Mouse (Mus musculus) brain, adult 2 months (tissue): ENCODE results near the gene Arhgap21.
A peak's percentile ranks its signal among the peaks of the same experiment; 100 is the strongest.

Experiments
- DNase-seq: peaks from one replicate; pipeline ENCODE4 v3.0.0; 2011; ENCODE audit warnings: low read depth, low spot score

Gene Arhgap21

DNA sequence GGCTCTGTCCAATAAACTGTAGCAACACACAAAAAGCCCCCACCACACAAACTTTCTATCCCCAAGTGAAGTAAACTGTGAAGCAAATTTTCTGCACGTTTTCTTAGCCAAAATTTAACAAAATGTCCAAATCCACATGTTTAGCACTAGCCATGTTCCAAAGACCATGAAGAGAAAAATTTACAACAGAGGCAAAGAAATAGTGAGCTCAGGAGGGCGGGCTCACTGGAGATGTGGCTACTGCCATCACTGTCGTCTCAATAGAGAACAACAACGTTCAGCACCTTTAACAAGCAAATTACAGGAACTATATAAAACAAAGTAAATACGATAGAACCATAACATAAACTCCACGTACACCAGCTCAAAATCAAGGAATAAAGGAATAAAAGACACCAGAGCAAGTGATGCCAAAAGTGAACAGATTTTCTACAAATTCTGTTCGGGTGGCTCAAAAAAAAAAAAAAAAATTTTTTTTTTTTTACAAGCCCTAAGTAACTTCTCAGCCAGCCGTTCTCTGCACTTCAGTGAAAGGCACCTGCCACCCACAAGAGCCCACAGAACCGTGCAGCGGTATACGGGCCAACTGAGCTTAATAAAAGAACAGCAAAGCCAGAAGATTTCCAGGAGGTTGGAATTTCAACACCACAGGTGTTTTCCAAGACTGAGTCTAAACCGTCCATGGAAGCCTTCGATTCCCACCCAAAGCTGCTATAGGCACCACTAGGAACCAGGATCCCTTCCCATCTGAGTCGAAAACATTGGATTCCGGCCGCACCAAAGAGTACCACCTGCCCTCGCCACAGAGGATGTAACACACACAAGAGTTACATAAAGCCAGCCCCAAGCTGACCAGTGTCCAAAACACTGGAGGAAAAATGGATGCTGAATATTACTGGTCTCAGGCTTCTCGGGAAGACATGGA lies 2.2 kb downstream of the Arhgap21 start:
- peak; percentile 79 for DNase-seq

DNA sequence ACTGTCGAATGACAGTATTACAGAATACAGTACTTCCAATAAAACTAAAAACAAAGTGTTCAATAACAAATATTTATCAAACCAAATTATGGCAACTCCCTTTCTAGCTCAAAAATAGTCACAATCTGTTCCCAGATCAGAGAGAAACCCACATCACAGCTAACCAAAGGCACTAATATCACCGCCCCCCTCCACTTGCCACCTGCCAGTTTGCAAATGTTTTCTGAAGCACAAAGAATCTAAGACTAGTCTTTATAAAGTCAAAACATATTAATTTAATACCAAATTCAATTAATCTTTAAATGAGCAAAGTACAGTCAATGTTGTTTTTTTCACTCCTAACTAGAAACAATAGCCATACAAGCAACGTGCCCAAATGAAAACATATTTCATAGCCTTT lies 3.3 kb downstream of the Arhgap21 start:
- DNase-seq: no peak

DNA sequence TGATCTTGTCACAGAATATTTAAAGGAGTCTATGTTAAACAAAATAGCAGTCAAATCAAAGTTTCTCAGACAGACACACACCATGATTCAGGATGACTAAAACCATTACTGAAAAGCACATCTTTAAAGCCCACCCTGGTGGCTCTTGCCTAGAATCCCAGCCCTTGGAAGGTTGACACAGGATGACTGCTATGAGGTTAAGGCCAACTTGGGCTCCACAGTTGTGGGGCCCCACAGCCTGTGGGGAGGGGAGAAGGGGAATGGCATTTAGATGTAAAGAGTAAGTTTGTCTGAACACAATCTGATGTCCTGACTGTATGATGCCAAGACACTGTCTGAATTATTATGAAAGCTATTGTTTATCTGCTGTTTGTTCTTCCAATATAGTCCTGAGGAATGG lies 4.2 kb downstream of the Arhgap21 start:
- no peak for DNase-seq

DNA sequence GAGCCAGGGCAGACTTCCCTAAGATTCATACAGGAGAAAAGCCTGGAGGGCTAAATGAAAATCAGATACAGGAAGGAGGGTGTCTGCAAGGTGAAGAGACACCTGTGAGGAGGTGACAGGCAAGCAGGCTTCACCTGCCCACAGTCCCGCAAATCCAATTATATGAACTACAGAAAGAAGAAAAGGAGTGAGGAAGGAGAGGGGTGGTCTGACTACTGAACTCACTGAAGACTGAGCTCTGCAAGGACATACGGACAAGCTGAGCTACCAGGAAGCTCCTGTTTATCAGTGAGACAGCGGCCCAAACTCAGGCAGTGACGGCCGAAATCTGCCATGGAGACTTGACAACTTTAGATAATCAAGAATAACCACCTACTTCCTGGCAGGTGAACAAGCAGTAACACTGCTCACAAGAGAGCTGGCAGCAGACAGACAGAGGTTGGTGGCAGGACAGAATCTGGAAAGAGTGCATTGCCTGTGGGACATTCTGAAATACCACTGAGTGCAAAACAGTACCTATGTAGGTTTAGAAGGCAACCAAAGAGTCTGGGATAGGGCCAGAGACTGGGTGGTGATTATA lies 5.4 kb downstream of the Arhgap21 start:
- no peak for DNase-seq

DNA sequence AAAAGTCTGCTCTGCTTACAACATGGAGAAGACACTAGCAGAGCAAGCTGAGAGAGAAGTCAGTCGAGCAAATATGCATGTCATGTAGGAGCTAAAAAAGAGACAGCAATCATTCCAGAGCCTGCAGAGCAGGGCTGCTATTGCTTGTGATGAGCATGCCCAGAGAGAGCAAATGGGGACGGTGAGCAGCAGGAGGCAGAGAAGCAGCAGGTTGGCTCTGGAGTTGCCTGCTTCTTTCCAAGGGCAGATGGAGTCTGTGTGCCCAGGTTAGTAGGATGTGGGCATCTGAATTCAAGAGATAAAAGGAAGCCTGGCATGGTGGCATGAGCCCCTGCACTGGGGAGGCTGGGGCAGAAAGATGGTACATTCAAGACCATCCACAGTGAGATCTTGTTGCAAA lies 6.4 kb downstream of the Arhgap21 start:
- DNase-seq: peak; percentile 98

DNA sequence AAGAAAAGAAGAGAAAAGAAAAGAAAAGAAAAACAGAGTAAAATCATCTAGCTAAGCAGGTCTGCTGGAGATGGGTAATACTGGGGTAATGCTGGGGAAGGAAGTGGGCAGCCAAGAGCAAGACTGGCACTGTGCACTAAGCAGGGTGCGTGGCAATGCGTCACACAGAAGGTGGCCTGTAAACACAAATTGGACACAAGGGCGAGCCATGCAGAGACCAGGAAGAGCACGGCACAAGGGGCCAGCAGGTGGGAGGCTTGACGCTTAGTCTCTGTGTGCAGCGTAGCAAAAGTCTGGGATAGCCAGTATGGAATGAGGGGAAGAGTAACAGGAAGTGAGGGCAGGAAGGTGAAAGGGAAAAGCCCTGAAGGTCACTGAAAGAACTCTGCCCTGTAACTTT lies 6.9 kb downstream of the Arhgap21 start:
- DNase-seq: peak; percentile 86

DNA sequence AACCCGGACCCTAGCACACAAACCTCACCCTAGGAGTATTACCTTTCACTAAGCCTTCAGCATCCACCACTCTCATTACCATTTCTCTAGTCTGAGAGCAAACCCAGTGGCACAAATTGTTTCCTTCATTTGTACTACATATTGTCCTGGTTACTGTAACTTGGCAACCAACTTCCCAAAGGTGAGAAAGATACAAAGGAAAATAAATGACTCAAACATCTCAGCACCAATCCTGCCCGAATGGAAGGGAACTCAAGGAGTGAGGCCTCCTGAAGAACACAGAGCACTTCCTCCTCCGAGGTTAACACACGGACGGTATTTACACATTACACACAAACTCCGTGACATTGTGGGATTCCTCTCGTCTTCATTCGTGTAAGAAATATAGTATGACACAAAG lies 7.4 kb downstream of the Arhgap21 start:
- DNase-seq: peak; percentile 57

DNA sequence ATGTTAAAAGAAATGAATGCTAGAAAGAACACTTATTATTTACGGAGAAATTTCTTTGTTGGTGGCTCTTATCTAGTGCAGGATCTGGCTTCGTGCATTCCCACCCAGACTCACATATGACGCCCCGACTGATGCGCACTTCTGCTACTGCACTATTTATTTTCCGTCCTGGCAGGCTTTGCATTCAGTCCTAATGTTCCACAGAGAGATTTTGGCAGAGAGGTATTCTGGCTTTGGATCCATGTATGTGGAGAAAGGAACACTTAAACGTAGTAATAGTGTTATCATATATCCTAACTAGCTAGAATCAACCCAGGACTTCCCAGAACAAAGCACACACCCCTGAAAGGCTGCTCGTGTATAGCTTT lies 8.0 kb downstream of the Arhgap21 start:
- peak; percentile 71 for DNase-seq

DNA sequence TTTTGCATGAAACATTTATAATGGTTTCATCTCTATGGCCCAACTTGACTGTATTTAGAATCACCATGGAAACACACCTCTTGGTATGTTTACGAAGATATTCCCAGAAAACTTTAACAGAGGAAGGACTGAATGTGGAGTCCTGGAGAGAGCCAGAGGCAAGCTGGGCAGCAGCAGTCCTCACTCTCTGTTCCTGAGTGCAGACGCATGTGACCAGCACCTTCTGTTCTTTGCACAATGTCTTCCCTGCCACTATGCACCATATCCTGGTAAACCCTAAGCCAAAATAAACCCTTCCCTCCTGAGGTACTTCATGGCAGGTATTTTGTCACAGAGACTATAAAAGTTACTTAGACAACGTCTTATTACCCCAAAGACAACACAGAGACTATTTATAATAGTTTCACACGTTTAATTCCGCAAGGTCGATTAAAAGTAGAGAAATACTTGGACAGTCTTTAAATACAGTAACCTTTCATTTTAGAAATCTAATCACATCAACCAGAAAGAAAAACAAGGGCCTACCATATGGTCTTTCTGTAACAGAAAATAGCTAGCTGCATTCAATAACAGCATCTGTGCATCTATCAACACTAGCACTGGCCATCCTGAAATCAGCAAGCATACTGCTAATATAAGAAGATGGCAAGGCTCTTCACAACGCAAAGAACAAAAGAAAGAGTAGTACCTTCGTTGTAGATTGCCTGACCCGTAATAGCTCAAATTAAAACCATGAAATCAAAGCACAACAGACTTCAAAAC lies 8.6 kb downstream of the Arhgap21 start:
- peak; percentile 67 for DNase-seq

DNA sequence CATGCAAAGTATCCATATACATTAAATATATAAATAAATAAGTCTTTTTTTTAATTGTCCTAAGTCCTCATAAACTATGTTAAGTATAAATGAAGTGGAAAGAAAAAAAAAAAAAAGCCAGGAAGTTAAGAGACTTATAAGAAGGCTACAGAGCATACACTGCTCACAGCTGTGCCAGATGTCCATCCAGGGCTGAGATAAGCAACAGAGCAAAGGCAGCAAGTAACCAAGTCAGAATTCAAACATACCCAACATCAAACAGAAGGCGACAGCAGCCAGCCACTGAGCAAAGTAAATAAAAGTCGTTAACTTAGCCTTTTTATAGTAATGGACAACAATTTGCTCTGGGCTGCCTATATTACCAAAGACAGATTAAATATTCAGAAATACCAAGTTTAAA lies 9.6 kb downstream of the Arhgap21 start:
- no peak for DNase-seq

DNA sequence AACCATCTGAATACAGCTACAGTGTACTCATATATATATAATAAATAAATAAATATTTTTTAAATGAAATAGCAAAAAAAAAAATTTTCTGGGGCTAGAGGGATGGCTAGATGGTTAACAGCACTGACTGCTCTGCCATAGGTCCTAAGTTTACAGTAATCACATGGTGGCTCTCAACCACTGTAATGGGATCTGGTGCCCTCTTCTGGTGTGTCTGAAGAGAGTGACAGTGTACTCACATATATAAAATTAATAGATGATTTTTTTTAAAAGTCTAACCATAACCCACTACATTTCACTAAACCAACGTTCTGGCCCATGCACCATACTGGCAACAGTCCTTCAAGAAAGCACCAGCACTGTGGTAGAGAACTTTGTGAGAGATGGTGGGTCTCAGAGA lies 10.7 kb downstream of the Arhgap21 start:
- no peak for DNase-seq

DNA sequence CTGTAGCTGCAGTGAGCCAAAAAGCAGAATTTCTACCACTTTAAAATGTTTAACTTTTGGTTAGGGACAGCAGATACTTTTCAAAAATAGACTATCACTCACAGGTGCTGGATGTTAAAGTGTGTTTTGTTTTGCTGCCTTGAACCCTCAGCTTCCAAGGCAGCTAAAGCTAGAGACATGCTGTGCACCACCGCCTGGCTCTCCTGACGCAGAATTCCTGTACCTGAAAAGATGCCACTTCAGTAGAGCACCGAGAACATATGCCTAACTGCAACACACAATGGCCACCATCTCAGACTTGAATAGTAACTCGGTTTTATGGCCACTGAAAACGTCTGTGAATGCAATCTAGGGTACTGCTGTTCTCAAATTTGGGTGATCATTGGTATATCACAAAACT lies 12.0 kb downstream of the Arhgap21 start:
- DNase-seq: peak; percentile 46

DNA sequence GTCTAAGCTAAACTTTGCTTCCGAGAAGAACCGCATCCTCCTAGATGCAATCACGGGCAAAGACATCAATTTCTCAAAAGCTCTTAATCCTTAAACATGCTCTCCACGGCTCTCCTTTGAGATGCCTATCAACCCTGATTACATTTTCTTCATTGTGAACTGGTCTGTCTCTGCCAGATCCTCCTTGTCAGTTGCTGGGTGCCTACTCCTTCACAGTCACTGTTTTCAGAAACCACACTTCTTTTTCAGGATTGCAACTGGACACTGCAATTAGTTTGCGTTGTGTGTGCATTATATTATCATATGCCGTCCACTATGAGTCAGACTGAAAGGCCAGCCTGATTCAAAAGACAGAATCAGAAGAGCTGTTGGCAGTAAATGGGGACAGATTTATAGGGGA lies 12.7 kb downstream of the Arhgap21 start:
- no peak for DNase-seq

DNA sequence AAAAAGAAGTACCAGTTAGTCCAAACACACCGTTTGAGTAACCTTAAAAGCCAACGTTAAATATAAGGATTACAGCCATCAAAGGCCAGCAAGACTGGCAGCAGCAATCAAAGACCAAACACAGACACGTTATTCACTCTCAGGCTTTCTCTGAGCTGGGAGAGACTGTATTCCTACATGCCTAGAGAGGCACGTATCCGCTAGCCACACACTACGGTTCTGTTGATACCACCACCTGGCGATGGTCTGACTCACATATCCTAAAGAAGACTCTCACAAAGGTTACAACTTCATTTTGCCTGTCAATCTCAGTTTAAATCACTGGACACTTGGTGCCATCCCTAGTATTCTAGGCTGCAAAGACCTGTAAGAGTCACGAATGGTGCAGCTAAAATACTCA lies 13.3 kb downstream of the Arhgap21 start:
- peak; percentile 64 for DNase-seq

DNA sequence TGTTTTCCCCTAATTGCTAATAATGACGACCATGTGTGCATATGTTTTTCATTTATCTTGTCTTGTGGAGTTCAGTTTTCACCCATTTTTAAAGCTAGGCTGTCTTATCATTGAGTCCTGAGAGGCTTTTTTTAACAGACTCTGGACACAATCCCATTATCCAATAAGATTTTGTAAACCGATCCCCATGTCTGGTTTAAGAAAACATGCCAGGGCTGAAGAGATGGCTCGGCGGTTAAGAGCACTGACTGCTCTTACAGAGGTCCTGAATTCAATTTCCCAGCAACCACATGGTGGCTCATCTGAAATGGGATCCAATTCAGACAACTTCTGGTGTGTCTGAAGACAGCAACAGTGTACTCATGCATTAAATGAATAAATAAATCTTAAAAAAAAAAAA lies 16.0 kb downstream of the Arhgap21 start:
- DNase-seq: no peak

DNA sequence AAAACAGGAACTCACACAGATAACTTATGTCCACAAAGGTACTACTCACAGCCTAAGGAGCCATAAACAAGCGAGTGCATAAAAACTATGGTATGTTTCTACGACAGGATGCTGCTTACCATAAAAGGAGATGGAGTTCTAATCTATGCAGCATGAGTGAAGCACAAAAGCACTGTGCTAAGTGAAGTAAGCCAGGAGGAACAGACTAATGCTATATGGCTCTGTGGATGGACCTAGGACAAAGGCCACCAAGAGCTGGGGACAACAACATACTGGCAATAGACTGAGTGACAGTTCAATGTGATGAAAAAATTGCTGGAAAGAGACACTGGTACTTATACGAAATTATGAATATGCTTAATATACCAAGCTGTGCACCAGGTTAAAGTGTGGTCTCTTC lies 19.5 kb downstream of the Arhgap21 start:
- DNase-seq: no peak

DNA sequence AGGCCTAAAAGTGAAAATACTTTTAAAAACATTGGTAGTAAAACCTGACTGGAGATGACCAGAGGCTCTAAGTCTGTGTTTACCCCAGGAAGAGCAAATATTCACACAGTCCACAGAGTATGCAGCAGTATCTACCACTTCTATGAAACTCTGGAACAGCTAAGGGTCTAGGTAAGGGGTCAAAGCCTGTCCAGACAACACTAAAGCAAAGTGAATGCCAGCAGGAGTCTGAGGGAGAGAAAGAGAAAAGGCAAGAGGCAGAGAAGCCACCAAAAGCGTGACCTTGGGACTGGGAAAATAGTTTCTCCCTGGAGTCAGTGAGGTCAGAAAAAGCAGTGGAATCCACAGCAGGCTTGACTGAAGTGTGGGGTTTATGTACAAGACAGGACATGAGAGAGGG lies 21.6 kb downstream of the Arhgap21 start:
- DNase-seq: no peak

DNA sequence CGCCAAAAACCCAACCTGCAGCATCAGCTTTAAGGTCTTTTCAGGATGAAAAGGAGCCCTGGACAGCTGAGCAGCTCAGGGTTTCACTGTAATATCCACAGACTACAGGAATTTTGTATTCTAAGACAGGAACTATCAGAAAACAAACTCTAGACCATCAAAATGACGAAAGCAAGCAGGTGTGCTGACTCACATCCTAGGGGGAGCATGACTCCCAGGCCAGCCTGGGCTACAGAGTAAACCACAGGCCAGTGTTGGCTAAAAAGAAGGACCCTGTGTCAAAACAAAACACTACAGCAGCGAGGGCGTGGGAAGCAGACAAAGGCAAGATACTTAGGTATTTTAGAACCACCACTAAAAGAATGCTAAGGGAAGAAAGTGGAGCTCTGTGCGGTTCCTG lies 23.1 kb downstream of the Arhgap21 start:
- no peak for DNase-seq

DNA sequence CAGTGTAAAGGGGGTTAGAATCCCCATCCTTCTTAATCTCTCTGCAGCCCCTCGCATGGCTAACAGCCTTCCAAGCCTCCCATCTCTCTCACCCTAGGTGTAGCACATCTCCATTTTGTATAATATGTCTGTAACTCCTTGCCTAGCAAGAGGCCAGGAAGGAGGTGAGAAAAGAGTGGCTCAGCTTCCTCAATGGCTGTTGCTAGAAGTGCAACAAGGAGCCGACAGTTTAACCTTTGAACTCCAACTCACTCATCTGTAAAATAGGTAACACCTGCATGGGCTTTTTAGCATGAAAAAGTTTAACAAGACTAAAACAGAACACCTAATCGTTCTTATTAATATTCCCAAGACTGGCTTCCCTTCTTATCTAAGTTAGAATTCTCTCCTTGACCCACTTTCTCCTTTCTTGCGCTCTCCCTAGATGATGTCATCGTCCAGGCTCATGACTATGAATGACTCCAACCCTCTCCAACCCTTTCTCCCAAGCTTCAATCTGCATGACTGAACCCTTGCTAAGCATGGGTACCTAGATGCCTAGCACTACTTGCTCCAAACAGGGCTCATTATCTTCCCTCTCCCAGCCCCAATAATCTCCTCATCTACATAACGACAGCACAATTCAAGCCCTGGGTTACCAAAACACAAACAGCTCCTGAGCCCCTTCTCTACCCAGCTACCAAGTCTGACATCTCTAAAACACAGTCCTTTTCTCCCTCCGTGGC lies 24.8 kb downstream of the Arhgap21 start:
- peak; percentile 47 for DNase-seq

DNA sequence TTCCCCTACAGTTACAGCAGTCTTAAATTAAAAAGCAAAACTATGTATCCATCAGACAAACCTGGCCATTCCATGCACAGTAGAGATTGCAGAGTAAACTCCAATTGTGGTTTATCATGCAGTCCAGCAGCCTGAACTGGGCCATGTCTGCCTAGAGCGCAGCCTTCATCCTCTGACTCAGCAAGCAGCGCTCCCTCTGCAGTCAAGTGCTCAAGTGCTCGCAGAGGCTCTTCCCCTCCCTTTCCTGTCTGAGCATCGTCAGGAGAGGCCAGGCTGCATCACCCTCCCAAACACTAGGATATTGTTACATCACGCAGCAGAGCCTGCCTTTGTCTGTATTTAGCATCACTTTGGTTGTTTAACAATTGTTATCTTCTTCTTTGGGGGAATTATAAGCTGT lies 25.5 kb downstream of the Arhgap21 start:
- DNase-seq: peak; percentile 96

DNA sequence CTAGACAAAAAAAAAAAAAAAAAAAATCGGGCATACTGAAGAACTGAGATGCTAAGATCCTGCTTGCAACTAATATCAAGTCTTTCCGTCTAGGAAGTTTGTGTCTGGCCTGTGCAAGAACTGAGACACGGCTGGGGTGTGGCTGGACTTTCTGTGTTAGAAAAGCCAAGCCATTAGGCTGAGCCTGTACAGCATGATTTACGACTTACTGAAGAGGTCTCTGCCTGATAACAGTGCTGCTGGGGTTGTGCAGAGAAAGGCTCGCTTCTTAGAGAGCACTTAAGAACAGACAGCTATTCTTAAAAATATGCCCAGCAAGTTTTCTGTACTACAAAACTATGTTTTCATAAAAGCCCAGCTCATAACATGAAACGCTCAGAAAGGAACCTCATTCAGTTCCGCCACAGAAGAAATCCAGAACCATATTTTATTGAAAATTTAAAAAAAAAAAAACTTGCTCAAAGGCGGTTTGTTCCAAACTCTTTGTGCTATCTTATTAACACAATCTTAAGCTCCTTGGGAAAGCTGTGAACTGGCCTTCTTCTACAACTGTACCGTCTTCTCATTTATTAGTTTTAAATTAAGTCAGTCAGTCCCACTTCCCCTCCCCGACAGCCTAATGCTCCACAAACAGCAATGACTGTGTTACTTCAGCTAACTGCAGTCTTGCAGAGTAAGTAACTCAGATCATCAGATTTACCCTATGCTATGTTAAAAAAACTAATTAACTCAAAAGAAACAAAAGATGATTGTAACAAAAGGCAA lies 26.1 kb downstream of the Arhgap21 start:
- no peak for DNase-seq
